Mouse (Mus musculus) liver, embryonic 14.5 days (tissue): ENCODE results near the gene Shank1.

Experiments used
- CTCF ChIP-seq: IDR thresholded peaks from 2 replicates; pipeline ENCODE4 v1.5.1; 2016; ENCODE audit warnings: antibody characterized with exemption, low read depth, control low read depth
- EP300 ChIP-seq: IDR thresholded peaks from 2 replicates; pipeline ENCODE4 v1.6.1; 2016; ENCODE audit warnings: antibody characterized with exemption, low read depth

DNA sequence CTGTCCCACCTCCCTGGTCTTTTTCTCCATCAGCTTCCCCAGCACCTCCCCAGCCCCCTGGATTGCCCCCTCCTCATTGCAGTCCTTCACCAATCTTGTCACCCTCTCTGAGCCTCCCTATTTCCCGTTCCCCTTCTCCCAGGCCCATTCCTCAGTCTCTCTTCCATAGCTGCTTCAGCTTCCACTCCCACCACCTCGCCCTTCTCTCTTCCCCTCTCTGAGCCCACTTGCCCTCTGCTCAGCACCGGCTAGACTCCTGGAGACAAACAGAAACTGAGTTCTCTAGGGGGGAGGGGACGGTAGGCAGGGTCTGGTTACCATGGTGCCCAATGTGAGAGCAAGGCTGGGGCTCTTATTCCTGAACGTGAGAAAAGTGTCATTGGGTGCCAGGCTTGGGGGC, 64.7 kb downstream of the Shank1 start:
- no peak for TF ChIP-seq CTCF
- no peak for TF ChIP-seq EP300
